Mouse (Mus musculus): ENCODE measurements around the gene Vav3.

GRCm38 (mm10) chr3:109509784-109510183 is 169.3 kb downstream of the Vav3 start:
- TF ChIP-seq POLR2A (IDR thresholded peaks at IDR 0.05; ENCODE audit: insufficient read depth, low read depth, low read length) (no peak), CTCF (IDR thresholded peaks at IDR 0.05) (no peak)
